Mouse (Mus musculus) cerebellum, adult 9-10 months (tissue): ENCODE measurements at regions not wholly inside any gene's neighbourhood (a gene's known extent, or its start where the extent isn't known, plus 50 kb on each side); places are given as distances from the start of the nearest gene placed in this dataset.

Source experiments
- DNase-seq: peaks from one replicate; pipeline ENCODE4 v3.0.0; 2022

- DNase-seq: peak; percentile 56
Measured at GRCm38 (mm10) chr1:75693231-75693914, 147.3 kb downstream of the Slc4a3 start.

- no peak for DNase-seq
Measured at GRCm38 (mm10) chr1:75704832-75705650, 159.0 kb downstream of the Slc4a3 start.

- DNase-seq: no peak
Measured at GRCm38 (mm10) chr1:75706126-75706525, 160.1 kb downstream of the Slc4a3 start.

GRCm38 (mm10) chr1:75723431-75723830 lies 177.4 kb downstream of the Slc4a3 start:
- DNase-seq: no peak

GRCm38 (mm10) chr1:75725329-75725728 lies 179.3 kb downstream of the Slc4a3 start:
- no peak for DNase-seq

GRCm38 (mm10) chr1:75728859-75729258 lies 182.8 kb downstream of the Slc4a3 start:
- DNase-seq: no peak

GRCm38 (mm10) chr1:75733791-75734190 lies 187.7 kb downstream of the Slc4a3 start:
- no peak for DNase-seq

- DNase-seq: no peak
Measured at GRCm38 (mm10) chr1:75738651-75739050, 192.6 kb downstream of the Slc4a3 start.

GRCm38 (mm10) chr1:75749665-75750221 lies 203.7 kb downstream of the Slc4a3 start:
- no peak for DNase-seq

GRCm38 (mm10) chr1:75772131-75772530 lies 226.1 kb downstream of the Slc4a3 start:
- no peak for DNase-seq

GRCm38 (mm10) chr1:75773014-75773413 lies 226.9 kb downstream of the Slc4a3 start:
- DNase-seq: no peak

GRCm38 (mm10) chr1:75778889-75779288 lies 232.8 kb downstream of the Slc4a3 start:
- DNase-seq: no peak

- DNase-seq: no peak
Measured at GRCm38 (mm10) chr1:75783206-75783605, 237.1 kb downstream of the Slc4a3 start.

- peak; percentile 4 for DNase-seq
Measured at GRCm38 (mm10) chr1:75786173-75786820, 240.2 kb downstream of the Slc4a3 start.

GRCm38 (mm10) chr1:75791509-75791908 lies 245.4 kb downstream of the Slc4a3 start:
- no peak for DNase-seq

- no peak for DNase-seq
Measured at GRCm38 (mm10) chr1:75797793-75798192, 251.7 kb downstream of the Slc4a3 start.

- DNase-seq: no peak
Measured at GRCm38 (mm10) chr1:75798375-75799099, 252.5 kb downstream of the Slc4a3 start.

- DNase-seq: no peak
Measured at GRCm38 (mm10) chr1:75804473-75804872, 258.4 kb downstream of the Slc4a3 start.

GRCm38 (mm10) chr1:75812471-75812870 lies 266.4 kb downstream of the Slc4a3 start:
- no peak for DNase-seq

GRCm38 (mm10) chr1:75826202-75826601 lies 280.1 kb downstream of the Slc4a3 start:
- peak; percentile 25 for DNase-seq

- DNase-seq: no peak
Measured at GRCm38 (mm10) chr1:75833071-75833830, 287.2 kb downstream of the Slc4a3 start.

GRCm38 (mm10) chr1:75834361-75834760 lies 288.3 kb downstream of the Slc4a3 start:
- DNase-seq: no peak
